Mouse (Mus musculus): ENCODE measurements around the gene Ccdc88c. TPM values are rescaled to one million over a fixed set of nuclear protein-coding genes. Genes with fewer than 3 reads are reported as not detected.

The Ccdc88c gene
- total RNA-seq, 2 experiments from 2014 or later, result 96.4 to 234 TPM

DNA sequence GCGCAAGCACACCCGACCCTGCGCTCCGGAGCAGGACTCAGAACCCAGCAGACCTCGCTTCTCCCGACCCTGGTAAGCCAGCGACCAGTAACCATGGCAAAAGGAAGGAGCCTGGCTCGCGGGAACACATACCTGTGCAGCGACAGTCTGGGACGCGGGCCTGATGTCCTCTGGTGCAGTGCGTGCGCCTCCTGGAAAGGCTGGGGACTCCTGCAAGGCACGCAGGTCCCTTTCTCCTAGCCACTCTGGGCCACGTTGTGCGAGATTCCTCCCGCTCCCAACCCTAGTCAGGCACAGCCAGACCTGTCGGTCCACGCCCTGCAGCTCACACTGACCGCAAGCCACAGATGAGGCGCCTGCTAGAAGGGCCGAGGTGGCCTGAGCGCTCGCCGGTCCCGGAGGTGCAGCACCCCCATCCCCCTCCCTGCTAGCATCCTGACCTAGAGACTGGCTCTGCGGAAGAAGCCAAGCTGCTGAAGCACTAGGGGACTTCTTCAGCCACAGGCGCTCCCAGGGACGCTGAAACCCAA lies 129.7 kb downstream of the Ccdc88c start:
- no peak for ATAC-seq (replicated peaks; ENCODE audit: low FRiP score, poor library complexity, severe bottlenecking)

DNA sequence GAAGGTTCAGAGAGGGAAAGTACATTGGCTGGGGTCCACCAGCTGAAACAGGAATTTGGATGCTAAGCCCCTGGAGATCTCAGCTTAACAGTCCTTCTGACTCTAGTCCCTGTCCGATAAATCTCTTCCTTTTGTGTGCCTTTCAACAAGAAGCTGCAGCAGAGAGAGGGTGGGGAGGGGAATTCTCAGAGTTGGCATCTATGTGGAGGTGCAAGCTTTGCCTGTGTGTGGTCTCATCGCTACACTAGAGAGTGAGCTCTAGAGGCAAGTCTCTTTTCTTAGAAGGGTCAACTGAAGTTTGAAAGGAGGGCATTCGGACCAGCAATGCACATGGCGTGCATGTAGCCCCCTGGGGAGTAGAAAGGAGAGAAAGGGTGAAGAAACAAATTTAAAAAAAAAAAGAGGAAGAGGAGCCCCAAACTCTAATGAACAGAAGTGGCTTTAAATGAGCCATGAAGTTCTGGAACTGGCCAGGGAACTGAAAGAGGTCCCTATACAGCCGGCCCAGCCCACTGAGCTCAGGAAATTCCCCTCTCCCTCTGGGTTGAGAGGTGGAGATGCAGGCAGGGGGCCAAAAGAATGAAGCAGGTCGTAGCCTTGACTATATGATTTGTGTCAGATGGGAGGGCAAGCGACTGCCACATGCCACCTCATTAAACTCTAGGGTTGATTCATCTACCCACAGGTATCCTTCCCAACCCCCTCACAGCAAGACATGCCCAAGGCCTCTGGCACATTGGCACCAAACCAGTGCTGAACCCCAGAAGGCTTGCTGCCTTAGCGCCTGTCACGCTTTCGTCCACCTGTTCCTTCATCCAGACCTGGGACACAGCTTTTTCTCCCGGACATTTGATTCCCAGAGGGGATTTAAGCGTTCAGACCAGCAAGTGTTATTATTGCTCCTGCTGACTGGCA lies 130.9 kb downstream of the Ccdc88c start:
- no peak for ATAC-seq (replicated peaks; ENCODE audit: low FRiP score, poor library complexity, severe bottlenecking)

DNA sequence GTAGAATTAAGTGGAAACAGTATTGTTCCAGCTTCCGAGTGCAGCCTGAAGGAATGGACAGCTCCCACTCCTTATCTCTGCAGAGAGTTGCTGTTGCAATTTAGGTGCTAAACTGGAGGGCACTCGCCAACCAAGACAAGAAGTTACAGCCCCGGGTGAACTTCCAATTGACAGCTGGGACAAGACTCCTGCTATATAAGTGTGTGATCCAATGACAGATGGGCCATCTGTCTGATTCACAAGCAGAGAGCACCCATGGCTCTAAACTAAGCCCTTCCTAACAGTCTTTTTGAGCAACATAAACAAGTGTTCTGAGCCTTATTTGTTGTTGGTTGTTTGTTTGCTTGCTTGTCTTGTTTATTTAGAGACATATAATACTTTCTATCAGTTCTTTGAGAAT lies 132.2 kb downstream of the Ccdc88c start:
- no peak for ATAC-seq (replicated peaks; ENCODE audit: low FRiP score, poor library complexity, severe bottlenecking)

DNA sequence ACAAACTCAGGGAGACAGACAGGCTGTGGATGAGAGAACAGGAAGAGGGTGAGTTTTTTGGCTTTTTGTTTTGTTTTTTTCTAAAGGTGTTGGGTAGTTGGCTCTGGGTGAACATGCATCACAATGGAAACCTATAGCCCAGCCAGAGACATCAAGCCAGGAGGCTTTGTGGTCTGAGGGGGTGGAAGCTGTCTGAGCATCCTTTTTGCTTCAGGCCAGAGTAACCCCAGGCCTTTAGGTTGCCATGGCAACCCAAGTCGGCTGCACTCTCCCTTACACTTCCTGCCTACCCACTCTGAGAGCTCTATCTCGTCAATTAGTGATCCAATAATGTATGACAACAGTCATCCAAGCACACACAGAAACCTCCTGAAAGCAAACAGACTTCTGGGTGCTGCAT lies 133.4 kb downstream of the Ccdc88c start:
- no peak for ATAC-seq (replicated peaks; ENCODE audit: low FRiP score, poor library complexity, severe bottlenecking)

DNA sequence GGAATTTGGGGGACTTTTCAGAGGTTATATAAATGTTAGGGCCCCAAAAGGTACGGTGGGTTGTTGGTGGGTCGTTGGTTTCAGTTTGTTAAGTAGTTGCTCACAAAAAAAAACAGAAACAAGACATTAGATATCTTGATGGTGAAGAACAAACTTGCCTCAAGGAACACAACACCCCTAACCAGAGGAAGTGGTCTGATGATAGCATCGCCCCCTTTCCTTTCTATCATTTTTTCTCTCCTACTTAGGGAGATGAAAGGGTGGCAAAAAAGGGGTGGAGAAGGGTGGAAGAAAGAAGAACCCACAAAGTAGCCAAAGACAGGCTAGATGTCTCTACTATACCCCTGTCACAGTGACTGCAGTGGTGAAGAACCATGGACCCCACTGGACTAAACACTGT lies 138.3 kb downstream of the Ccdc88c start:
- ATAC-seq (replicated peaks; ENCODE audit: low FRiP score, poor library complexity, severe bottlenecking), result no peak

DNA sequence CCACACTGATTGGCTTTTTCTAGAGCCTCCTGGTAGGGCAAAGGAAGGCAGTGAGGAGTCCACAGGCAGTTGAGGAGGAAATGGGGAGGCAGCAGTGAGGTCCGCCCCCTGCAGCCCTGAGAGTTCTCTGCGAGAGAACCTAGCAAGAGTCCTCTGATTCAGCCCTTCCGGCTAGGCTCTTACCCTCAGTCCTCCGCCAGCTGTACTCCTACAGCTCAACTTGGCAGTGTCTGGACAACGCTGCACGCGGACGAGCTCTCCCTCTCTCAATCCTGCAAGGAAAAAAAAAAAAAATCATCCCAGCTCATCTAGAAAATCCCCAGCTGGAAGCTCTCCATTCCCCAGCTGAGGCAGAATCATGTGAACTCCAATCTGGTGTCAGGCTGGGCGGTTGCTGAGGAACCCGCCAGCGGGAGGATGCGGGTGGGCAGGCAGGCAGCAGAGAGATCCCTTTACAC lies 141.0 kb downstream of the Ccdc88c start:
- no peak for ATAC-seq (replicated peaks; ENCODE audit: low FRiP score, poor library complexity, severe bottlenecking)

DNA sequence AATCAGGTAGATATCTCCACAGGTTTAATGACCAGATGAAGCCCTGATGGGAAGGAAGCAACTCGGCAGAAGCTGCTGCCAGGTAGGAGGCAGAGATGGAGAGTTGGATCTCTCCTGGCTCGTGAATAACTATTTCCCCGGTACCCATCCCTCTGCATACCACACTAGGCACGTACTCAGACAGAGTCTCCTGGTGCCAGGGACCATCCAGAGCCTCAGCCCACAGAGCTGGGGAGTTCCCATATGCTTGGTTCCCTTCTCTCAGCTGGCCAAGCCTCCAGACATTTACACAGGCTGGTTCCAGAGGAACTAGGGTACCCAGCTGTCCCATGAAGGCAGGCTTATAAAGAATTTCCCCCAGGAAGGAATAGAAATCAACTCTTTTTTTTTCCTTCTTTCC lies 142.0 kb downstream of the Ccdc88c start:
- no peak for ATAC-seq (replicated peaks; ENCODE audit: low FRiP score, poor library complexity, severe bottlenecking)

DNA sequence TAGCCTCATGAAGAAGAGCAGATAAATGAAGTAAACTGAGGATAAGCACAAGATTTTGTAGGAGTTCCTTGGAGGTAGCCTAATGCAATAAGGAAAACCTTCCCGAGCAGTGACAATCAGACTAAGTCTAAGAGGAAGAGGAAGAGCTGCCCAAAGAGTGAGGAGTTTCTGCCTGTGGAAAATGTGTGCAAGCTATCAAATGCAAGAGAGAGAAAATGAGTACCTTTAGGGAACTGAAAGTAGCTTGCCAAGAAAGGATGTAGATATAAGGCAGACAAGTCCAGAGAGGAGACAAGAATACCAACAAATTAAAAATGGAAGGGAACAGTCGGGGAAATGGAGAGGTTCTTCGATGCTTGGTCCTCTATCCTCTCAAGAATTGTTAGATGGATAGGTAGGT lies 143.3 kb downstream of the Ccdc88c start:
- ATAC-seq (replicated peaks; ENCODE audit: low FRiP score, poor library complexity, severe bottlenecking), result no peak

DNA sequence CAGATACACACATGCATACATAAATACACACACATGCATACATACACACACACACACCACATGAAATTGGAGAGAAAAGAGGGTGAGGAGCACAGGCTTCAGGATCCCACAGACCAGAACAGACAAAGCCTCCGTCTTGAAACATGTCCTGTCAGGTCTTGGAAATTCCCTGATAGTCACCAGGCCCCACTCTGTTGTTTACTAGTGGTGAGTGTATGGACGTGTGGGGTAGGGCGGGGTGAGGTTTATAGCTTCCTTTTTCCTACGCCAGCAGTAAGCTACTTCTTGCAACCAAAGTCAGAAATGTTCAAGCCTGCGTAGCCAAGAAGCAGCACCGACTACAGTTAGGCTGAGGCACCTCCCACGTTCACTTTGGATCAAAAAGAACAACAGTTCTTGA lies 145.7 kb downstream of the Ccdc88c start:
- no peak for ATAC-seq (replicated peaks; ENCODE audit: low FRiP score, poor library complexity, severe bottlenecking)

DNA sequence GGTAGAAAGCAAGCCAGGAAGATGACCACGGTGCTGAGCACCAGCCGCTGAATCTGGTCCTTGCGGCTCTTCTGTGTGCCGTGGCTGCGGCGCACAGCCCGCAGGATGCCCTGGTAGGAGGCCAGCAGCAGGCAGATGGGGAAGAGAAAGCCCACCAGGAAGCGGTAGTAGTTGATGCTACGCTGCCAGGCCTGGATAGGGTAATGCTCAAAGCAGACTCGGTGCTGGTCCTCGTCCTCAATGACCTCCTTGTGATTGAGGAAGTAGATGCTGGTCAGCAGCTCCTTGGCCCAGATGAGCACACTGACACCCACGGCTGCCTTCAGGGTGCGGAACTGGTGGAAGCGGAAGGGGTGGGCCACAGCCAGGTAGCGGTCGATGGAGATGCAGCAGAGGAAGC lies 150.3 kb downstream of the Ccdc88c start:
- ATAC-seq (replicated peaks; ENCODE audit: low FRiP score, poor library complexity, severe bottlenecking), result no peak

DNA sequence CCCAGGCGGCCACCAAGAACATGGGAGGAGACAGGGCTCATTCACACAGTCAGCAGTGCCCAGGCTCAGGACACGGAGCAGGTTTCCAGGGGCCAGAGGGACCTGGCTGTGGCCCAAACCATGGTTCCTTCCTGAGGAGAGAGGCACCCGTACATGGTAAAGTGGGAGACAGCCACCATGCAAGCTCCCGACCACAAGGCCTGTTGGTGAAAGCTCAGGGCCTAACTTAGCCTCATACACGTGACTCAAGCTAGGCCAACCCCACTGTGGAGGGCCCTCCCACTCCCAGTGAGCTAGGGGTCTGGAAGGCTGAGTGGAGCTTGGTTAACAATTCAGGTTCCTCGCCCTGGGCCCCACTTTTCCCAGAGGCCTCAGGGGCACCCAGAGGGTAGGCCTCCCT lies 150.9 kb downstream of the Ccdc88c start:
- ATAC-seq (replicated peaks; ENCODE audit: low FRiP score, poor library complexity, severe bottlenecking), result no peak

DNA sequence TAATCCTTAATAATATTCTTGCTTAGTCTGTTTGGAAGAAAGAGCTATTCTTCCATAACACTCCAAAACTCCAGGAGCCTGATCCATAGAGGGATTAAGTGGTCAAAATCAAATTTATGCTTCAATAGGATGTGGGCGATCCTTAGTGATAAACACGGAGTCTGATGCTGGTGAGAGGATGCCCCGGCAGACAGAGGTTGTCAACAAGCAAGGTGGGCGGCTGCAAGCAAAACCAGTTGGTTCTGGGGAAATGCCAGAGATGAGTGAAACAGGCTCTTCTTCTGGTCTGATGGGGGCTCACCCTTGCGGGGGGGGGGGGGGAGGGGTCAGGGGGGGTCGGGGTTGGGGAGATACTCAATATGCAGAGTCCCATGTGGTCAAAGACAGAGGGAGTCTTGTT lies 152.9 kb downstream of the Ccdc88c start:
- ATAC-seq (replicated peaks; ENCODE audit: low FRiP score, poor library complexity, severe bottlenecking), result no peak

DNA sequence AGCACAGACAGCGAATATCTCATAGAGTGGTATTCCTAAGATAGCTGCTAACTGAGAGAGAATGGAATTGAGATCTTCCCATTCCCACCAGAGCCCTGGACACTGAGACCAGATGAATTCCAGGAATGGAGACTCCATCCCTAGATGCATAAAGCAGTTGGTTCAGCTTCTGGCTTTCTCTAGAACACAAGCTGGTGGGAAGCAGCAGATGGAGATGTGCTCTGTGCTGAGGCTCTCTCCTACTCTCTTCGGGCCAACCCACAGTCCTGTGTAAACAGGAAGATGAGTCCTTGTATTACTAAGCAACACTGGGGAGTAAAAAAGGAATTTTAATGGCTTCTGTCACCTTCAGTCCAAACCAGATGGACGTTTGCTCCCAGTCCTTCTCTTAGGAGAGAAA lies 153.3 kb downstream of the Ccdc88c start:
- no peak for ATAC-seq (replicated peaks; ENCODE audit: low FRiP score, poor library complexity, severe bottlenecking)

DNA sequence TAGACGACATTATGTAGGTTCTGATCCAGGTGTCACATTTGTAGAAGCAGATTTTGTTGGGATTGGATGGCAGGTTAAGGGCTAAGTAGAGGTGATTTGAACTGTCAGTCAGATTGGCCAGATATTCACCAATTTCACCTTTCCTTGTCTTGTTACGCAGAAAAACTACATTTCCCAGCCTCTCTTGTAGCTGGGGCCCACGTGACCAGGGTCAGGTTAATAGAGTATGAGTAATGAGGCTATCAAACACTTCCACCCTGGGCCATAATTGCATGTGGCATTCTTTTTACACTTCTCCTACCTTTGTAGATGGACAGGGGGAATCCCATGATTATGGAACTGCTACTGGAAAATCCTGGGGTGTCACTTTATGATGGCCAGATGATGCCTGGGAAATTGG lies 155.2 kb downstream of the Ccdc88c start:
- ATAC-seq (replicated peaks; ENCODE audit: low FRiP score, poor library complexity, severe bottlenecking), result no peak

DNA sequence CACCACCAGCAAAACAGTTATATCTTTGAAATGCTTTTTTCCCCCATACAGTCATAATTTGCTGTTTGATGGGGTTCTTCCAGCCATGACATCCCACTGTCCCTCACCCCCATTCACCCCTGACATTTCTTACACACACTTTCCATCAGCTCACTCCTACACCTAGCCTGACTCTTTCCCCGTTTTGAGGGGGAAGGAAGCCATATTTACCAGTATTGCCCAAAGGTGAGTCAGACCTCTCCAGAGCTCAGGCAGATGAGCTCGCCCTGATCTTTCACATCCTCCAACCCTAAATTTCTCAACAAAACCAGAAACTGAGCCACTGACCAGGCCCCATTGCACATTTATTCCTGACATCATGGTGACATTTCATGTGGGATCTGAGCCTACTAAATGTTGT lies 157.0 kb downstream of the Ccdc88c start:
- ATAC-seq (replicated peaks; ENCODE audit: low FRiP score, poor library complexity, severe bottlenecking), result no peak

DNA sequence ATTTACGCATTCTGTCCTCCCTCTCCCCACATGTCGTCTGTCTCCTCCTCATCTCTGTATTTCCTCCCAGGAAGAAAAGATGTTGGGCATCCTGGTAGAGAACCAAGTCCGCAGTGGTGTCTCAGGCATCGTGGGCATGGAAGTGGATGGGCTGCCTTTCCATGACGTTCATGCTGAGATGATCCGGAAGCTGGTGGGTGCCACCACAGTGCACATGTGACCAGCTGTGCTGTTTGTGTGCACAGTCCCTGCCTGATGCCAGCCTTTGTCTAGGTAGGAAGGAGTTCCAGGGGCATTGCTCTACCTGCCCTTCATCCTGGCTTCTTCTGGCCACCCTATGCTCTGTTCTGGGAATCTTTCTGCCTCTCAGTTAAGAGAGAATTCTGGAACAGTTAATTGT lies 157.6 kb downstream of the Ccdc88c start:
- no peak for ATAC-seq (replicated peaks; ENCODE audit: low FRiP score, poor library complexity, severe bottlenecking)

DNA sequence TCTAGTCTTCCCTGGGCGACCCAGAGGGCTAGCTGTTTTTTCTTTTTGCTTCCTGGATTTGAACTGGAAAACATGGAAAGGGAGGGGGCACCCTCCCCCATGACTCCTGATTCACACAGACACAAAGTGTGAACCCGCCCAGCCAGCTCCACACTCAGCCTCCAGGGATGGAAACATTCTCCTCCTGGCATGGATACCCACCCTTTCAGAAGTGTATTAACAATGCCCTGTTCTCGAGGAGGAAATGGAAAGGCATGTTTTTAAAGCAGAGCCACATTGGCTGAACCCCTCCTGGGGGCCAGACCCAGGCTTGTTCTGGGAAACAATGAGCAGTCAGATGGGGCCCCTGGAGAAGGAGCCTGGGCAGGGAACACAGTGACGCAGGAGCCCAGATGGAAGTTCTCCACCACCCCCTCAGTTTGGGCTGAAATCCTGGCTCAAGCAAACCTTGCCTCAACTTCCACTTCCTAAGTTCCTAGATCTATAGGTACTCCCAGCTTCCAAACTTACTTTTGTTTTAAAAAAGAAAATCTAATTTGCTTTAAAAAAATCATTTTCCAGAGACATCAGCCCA lies 160.7 kb downstream of the Ccdc88c start:
- no peak for ATAC-seq (replicated peaks; ENCODE audit: low FRiP score, poor library complexity, severe bottlenecking)

DNA sequence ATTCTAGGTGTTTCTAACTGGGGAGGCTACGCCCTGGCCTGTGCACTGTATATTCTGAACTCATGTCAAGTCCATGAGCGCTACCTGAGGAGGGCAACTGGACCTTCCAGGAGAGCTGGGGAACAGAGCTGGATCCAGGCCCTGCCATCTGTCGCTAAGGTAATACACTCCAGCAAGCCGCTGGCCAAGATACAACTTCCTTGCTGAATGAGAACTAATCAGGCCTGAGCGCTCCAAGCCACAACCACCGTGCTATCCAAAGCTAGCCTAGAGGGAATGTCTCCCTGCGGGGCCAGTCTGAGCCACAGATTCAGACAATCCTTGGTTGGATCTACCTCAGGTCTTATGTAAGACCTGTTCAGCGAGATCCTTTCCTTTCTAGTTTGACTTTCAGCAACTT lies 161.8 kb downstream of the Ccdc88c start:
- no peak for ATAC-seq (replicated peaks; ENCODE audit: low FRiP score, poor library complexity, severe bottlenecking)

DNA sequence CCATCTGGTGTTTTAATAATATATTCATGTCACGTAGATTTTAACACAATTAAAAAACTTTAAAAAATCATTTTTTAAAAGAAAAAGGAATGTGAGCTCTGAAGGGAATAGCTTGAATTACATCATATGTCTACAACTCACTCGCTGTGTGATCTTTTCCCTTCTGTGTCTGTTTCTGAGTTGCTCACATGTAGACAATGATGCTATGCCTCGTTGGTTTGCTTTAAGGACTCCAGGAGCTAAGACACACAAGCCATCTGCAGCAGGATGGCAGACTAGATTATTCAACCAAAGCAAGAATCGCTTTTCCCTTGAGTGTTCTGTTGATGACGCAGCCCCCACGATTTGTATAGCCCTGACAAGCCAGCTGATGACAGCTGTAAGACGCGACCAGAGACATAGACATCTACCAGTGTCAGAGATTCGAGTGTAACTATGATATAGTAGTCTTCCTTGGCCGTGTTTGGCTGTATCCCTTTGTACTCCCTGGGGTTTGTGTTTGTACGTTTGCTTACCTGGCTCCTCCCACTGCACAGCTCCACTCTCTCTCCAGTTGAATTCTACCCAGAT lies 163.3 kb downstream of the Ccdc88c start:
- no peak for ATAC-seq (replicated peaks; ENCODE audit: low FRiP score, poor library complexity, severe bottlenecking)

DNA sequence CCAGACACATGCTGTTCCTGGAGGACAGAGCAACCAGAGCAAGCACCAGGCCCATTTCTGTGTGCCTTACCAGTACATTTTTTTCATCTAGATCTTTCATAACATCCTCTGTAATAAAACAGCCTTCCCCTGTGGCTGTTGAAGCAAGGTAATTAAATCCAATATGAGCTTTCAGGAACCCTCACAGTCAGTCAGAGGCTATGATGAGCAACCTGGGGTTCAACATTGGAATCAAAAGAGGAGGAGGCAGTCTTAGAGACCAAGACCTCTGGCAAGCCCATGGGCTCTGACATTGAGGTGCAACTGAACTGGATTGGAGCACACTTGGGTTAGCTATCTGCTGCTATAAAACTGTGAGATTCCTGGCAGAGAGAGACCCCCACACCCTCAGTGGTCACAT lies 163.8 kb downstream of the Ccdc88c start:
- ATAC-seq (replicated peaks; ENCODE audit: low FRiP score, poor library complexity, severe bottlenecking), result no peak

DNA sequence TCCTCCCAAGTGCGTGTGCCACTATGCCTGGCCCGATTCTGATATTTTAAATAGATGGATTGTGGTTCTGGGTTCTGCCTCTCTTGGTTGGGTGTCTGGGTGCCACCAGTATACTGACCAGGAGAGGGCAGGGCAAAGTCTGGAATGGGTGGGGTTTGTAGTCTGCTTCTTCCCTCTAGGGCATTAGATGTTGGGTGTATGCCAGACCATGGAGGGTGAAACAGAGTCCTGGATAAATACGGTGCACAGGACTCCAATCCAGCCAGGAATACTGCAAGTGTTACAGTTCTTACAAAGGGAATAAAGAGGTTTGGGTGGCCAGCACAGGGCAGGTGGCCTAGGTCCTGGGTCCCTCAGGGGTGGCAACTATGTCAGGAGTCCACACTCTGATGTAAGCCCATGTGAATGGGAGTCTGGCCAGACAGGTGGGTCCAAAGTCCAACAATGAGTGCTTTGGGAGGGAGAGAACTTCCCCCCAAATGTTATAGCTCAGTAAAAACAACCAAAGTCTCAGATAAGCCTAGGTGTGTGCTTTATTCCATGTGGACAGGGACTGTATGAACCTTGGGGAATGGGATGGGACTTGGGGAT lies 165.9 kb downstream of the Ccdc88c start:
- ATAC-seq (replicated peaks; ENCODE audit: low FRiP score, poor library complexity, severe bottlenecking), result no peak
